Mouse (Mus musculus): ENCODE measurements at regions not wholly inside any gene's neighbourhood (a gene's known extent, or its start where the extent isn't known, plus 50 kb on each side); places are given as distances from the start of the nearest gene placed in this dataset.
"Not testable (repeated sequence)": the region's sequence is repeated elsewhere in the genome, so short reads cannot be mapped to it uniquely, and the experiment has no call there.

GRCm38 (mm10) chr9:85637274-85637673 is 111.9 kb downstream of the Ibtk start:
- Histone ChIP-seq H3K4me1 (no peaks in the 10 kb centered on the region), H3K36me3 (no peaks in the 10 kb centered on the region), H3K4me3 (no peak overlapping the region), H3K4me2 (no peak overlapping the region), H3K27me3 (no peaks in the 10 kb centered on the region), H3K27ac (no peak overlapping the region), H3K9ac (no peak overlapping the region), H3K9me3 (no peaks in the 10 kb centered on the region)
- no peak for ATAC-seq (ENCODE audit: borderline replicate concordance, extremely low read depth, low FRiP score, low TSS enrichment)
- 30% methylated on average over 3 of the region's 3 CpGs for WGBS

- no peak for ATAC-seq (ENCODE audit: borderline replicate concordance, extremely low read depth, low FRiP score, low TSS enrichment)
- H3K9me3 ChIP-seq, result no peaks in the 10 kb centered on the region
- H3K27ac ChIP-seq, result no peak overlapping the region
- no peaks in the 10 kb centered on the region for H3K4me1 ChIP-seq
- 49% methylated on average over 3 of the region's 3 CpGs for WGBS
- no peaks in the 10 kb centered on the region for H3K27me3 ChIP-seq
- no peak overlapping the region for H3K4me3 ChIP-seq
- H3K4me2 ChIP-seq, result no peak overlapping the region
- no peaks in the 10 kb centered on the region for H3K36me3 ChIP-seq
- no peak overlapping the region for H3K9ac ChIP-seq
Observed at GRCm38 (mm10) chr9:85636131-85636447, 113.0 kb downstream of the Ibtk start.

- ATAC-seq (ENCODE audit: borderline replicate concordance, extremely low read depth, low FRiP score, low TSS enrichment), result no peak
- Histone ChIP-seq H3K4me1 (no peaks in the 10 kb centered on the region), H3K9me3 (no peaks in the 10 kb centered on the region), H3K27ac (no peak overlapping the region), H3K36me3 (no peaks in the 10 kb centered on the region), H3K27me3 (no peaks in the 10 kb centered on the region), H3K9ac (no peak overlapping the region), H3K4me2 (no peak overlapping the region), H3K4me3 (no peak overlapping the region)
- 82% methylated on average over 12 of the region's 12 CpGs for WGBS
Observed at GRCm38 (mm10) chr9:85635438-85636130, 113.5 kb downstream of the Ibtk start.

- not testable (repeated sequence) for H3K9me3 ChIP-seq; H3K9ac ChIP-seq; H3K36me3 ChIP-seq; ATAC-seq (ENCODE audit: borderline replicate concordance, extremely low read depth, low FRiP score, low TSS enrichment); H3K4me3 ChIP-seq; H3K27me3 ChIP-seq; H3K4me1 ChIP-seq; H3K4me2 ChIP-seq; H3K27ac ChIP-seq
- 72% methylated on average over 3 of the region's 3 CpGs for WGBS
Observed at GRCm38 (mm10) chr9:85634786-85635185, 114.3 kb downstream of the Ibtk start.

GRCm38 (mm10) chr9:85617972-85618371 is 131.2 kb downstream of the Ibtk start:
- H3K36me3 ChIP-seq, result no peaks in the 10 kb centered on the region
- WGBS, result 40% methylated on average over 3 of the region's 3 CpGs
- no peak overlapping the region for H3K4me2 ChIP-seq
- H3K4me3 ChIP-seq, result no peak overlapping the region
- H3K27ac ChIP-seq, result no peak overlapping the region
- 0 out of 2 replicates have a peak, but pooled peaks cover 4% of the 10 kb centered on the region for H3K4me1 ChIP-seq
- no peaks in the 10 kb centered on the region for H3K9me3 ChIP-seq
- no peak overlapping the region for H3K9ac ChIP-seq
- peak; percentile 42; the same call in 1 of the 2 replicates for ATAC-seq (ENCODE audit: borderline replicate concordance, extremely low read depth, low FRiP score, low TSS enrichment)
- H3K27me3 ChIP-seq, result no peaks in the 10 kb centered on the region

GRCm38 (mm10) chr9:85617177-85617777 is 131.9 kb downstream of the Ibtk start:
- Histone ChIP-seq H3K4me2 (no peak overlapping the region), H3K9me3 (no peaks in the 10 kb centered on the region), H3K4me1 (0 out of 2 replicates have a peak, but pooled peaks cover 4% of the 10 kb centered on the region), H3K27me3 (no peaks in the 10 kb centered on the region), H3K9ac (no peak overlapping the region), H3K36me3 (no peaks in the 10 kb centered on the region), H3K27ac (no peak overlapping the region), H3K4me3 (no peak overlapping the region)
- 36% methylated on average over 2 of the region's 2 CpGs for WGBS
- peak; percentile 27; the same call in 1 of the 2 replicates for ATAC-seq (ENCODE audit: borderline replicate concordance, extremely low read depth, low FRiP score, low TSS enrichment)

GRCm38 (mm10) chr9:85616266-85616869 is 132.8 kb downstream of the Ibtk start:
- H3K4me3 ChIP-seq, result no peak overlapping the region
- ATAC-seq (ENCODE audit: borderline replicate concordance, extremely low read depth, low FRiP score, low TSS enrichment), result no peak
- no peak overlapping the region for H3K9ac ChIP-seq
- 67% methylated on average over 12 of the region's 12 CpGs for WGBS
- H3K27me3 ChIP-seq, result no peaks in the 10 kb centered on the region
- H3K4me2 ChIP-seq, result no peak overlapping the region
- 0 out of 2 replicates have a peak, but pooled peaks cover 4% of the 10 kb centered on the region for H3K4me1 ChIP-seq
- no peak overlapping the region for H3K27ac ChIP-seq
- H3K36me3 ChIP-seq, result no peaks in the 10 kb centered on the region
- H3K9me3 ChIP-seq, result no peaks in the 10 kb centered on the region

- no peaks in the 10 kb centered on the region for H3K9me3 ChIP-seq
- WGBS, result 59% methylated on average over 3 of the region's 3 CpGs
- H3K36me3 ChIP-seq, result no peaks in the 10 kb centered on the region
- no peak overlapping the region for H3K27ac ChIP-seq
- no peak overlapping the region for H3K4me3 ChIP-seq
- no peak for ATAC-seq (ENCODE audit: borderline replicate concordance, extremely low read depth, low FRiP score, low TSS enrichment)
- no peak overlapping the region for H3K9ac ChIP-seq
- H3K4me2 ChIP-seq, result no peak overlapping the region
- H3K4me1 ChIP-seq, result no peaks in the 10 kb centered on the region
- no peaks in the 10 kb centered on the region for H3K27me3 ChIP-seq
Observed at GRCm38 (mm10) chr9:85609152-85609551, 140.0 kb downstream of the Ibtk start.

GRCm38 (mm10) chr9:85596959-85597358 is 152.2 kb downstream of the Ibtk start:
- H3K36me3 ChIP-seq, result no peaks in the 10 kb centered on the region
- H3K4me2 ChIP-seq, result no peak overlapping the region
- H3K9ac ChIP-seq, result no peak overlapping the region
- no peaks in the 10 kb centered on the region for H3K27me3 ChIP-seq
- H3K27ac ChIP-seq, result no peak overlapping the region
- 41% methylated on average over 2 of the region's 2 CpGs for WGBS
- H3K4me3 ChIP-seq, result no peak overlapping the region
- no peak for ATAC-seq (ENCODE audit: borderline replicate concordance, extremely low read depth, low FRiP score, low TSS enrichment)
- H3K9me3 ChIP-seq, result no peaks in the 10 kb centered on the region
- H3K4me1 ChIP-seq, result no peaks in the 10 kb centered on the region

GRCm38 (mm10) chr9:85593867-85594266 is 155.3 kb downstream of the Ibtk start:
- Histone ChIP-seq H3K36me3 (no peaks in the 10 kb centered on the region), H3K4me2 (no peak overlapping the region), H3K4me1 (no peaks in the 10 kb centered on the region), H3K27me3 (no peaks in the 10 kb centered on the region), H3K4me3 (no peak overlapping the region), H3K27ac (no peak overlapping the region), H3K9me3 (no peaks in the 10 kb centered on the region), H3K9ac (no peak overlapping the region)
- WGBS, result 68% methylated on average over 4 of the region's 4 CpGs
- ATAC-seq (ENCODE audit: borderline replicate concordance, extremely low read depth, low FRiP score, low TSS enrichment), result no peak

- no peaks in the 10 kb centered on the region for H3K4me1 ChIP-seq
- 61% methylated on average over 4 of the region's 4 CpGs for WGBS
- H3K9me3 ChIP-seq, result no peaks in the 10 kb centered on the region
- H3K27me3 ChIP-seq, result no peaks in the 10 kb centered on the region
- H3K4me3 ChIP-seq, result no peak overlapping the region
- no peak for ATAC-seq (ENCODE audit: borderline replicate concordance, extremely low read depth, low FRiP score, low TSS enrichment)
- no peak overlapping the region for H3K27ac ChIP-seq
- H3K36me3 ChIP-seq, result no peaks in the 10 kb centered on the region
- no peak overlapping the region for H3K9ac ChIP-seq
- no peak overlapping the region for H3K4me2 ChIP-seq
Observed at GRCm38 (mm10) chr9:85592639-85593038, 156.5 kb downstream of the Ibtk start.

- H3K36me3 ChIP-seq, result no peaks in the 10 kb centered on the region
- ATAC-seq (ENCODE audit: borderline replicate concordance, extremely low read depth, low FRiP score, low TSS enrichment), result no peak
- H3K4me1 ChIP-seq, result no peaks in the 10 kb centered on the region
- 78% methylated on average over 3 of the region's 3 CpGs for WGBS
- no peak overlapping the region for H3K4me2 ChIP-seq
- no peak overlapping the region for H3K27ac ChIP-seq
- H3K4me3 ChIP-seq, result no peak overlapping the region
- no peaks in the 10 kb centered on the region for H3K27me3 ChIP-seq
- H3K9me3 ChIP-seq, result no peaks in the 10 kb centered on the region
- H3K9ac ChIP-seq, result no peak overlapping the region
Observed at GRCm38 (mm10) chr9:85589210-85589609, 159.9 kb downstream of the Ibtk start.

Measured in lung, embryonic 15.5 days (tissue).